Mouse (Mus musculus) heart, postnatal 10 days (tissue): ENCODE measurements around the gene Rab21. TPM values are rescaled to one million over a fixed set of nuclear protein-coding genes. Genes with fewer than 3 reads are reported as not detected.
A peak's percentile ranks its signal among the peaks of the same experiment; 100 is the strongest.

Experiments
- DNase-seq, 2 experiments: peaks; one replicate each; pipeline ENCODE4 v3.0.0; 2021
- intact Hi-C: fragments of 180-260 bp; cut with DNase I; formaldehyde crosslinking; loops from one replicate; pipeline ENCODE4 v1.15.1; 2025
- total RNA-seq, 2 experiments: library from RNA; stranded (reverse); gene quantifications; 2 replicates each; pipeline ENCODE4 v1.2.3; 2021

Rab21 gene
- total RNA-seq, 2 experiments from 2014 or later = 67.8 to 68.6 TPM

GRCm38 (mm10) chr10:115293946-115294345, 21.4 kb downstream of the Rab21 start:
- DNase-seq = no peak
- intact Hi-C loops = no loop called here

DNA sequence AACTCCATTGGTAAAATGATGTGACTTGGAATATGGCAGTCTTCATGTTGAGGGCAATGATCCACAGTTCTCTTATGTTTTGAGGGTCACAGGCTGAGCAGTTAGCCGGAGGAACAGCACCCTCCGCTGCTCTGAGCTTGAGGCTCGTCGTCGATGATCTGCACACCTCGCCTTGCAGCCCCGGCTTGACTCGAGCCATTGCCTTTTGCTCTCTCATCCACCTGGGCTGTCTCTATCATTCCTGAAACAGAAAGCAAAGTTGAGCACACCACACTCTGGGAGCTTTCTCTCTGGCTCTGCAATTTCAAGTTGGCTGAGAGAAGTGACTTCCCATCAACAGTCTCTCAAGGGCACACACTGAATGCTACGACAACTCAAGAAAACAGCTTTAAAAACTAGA, 24.7 kb downstream of the Rab21 start:
- intact Hi-C loops = no loop called here
- DNase-seq = no peak

GRCm38 (mm10) chr10:115288856-115289255, 26.5 kb downstream of the Rab21 start:
- no peak for DNase-seq
- intact Hi-C loops = no loop called here

DNA sequence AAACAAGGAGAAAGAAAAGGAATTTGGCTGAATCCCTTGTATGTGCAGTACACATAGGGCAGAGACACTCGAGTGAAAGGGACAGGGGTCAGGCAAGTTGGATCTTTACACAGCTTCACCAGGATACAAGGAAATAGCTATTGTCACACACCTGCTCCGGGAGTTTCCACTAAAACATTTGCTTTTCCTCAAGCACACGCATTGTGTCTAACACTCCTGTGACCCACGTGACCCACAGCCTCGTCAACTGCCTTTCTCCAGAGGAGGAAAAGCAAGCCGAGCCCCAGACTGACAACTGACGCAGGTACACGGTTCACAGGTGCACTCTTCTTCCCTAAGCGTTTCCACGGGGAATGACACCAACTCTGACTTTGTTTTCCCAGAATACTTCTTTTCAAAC, 31.2 kb downstream of the Rab21 start:
- no peak for DNase-seq

GRCm38 (mm10) chr10:115281381-115281780, 34.0 kb downstream of the Rab21 start:
- intact Hi-C loops = no loop called here
- no peak for DNase-seq

More for the DNA sequence above, 31.2 kb downstream of the Rab21 start:
- intact Hi-C loops = no loop called here

- no peak for DNase-seq
- intact Hi-C loops = no loop called here
Measured at GRCm38 (mm10) chr10:115271649-115272048, 43.7 kb downstream of the Rab21 start.

- intact Hi-C loops = no loop called here
- DNase-seq = no peak
Measured at GRCm38 (mm10) chr10:115270612-115271390, 44.6 kb downstream of the Rab21 start.

DNA sequence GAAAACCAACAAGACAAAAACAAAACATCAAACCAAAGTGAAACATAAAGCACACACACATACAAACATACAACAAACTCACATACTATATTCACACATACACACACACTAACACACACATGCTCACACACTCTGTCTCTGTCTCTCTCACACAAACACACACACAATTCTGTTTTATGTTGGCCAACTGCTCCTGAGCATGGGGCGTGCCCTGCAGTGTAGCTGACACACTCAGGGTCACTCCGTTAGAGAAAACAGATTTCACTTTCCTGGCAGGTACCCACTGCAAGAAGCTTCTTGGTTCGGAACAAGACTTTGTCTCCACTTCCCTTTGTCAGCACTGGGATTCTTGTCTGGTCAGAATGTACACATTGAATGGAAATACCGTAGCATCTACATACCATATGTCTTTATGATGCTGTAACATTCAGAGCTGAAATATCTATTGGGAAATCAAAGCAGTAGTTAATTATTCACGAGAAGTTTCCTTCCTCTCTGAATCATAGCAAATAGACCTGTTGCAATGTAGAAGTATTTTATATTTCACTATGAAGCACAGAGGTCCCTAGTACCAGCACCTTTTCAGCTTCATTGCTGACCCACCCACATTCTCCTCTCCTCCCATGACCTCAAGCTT, 52.4 kb downstream of the Rab21 start:
- intact Hi-C loops = no loop called here
- no peak for DNase-seq

GRCm38 (mm10) chr10:115262261-115262660, 53.1 kb downstream of the Rab21 start:
- intact Hi-C loops = no loop called here

GRCm38 (mm10) chr10:115261428-115261827, 54.0 kb downstream of the Rab21 start:
- intact Hi-C loops = no loop called here
- DNase-seq = no peak

More at GRCm38 (mm10) chr10:115262261-115262660, 53.1 kb downstream of the Rab21 start:
- DNase-seq = no peak

DNA sequence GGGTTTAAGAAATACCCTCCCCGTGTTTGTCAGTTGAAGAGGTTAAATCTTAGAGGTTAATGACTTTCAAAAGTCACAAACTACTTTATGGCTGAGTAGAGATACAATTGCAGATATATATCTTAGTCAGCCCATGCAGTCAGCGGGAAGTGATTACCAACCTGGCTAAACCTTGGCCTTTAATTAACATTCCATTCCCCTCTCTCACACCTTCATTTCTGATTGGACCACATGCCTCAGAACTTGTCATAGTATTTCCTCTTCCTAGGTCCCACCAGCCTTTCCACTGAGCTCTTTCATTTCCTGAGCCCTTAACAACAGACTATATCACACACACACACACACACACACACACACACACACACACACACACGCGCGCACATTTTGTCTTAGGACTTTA, 59.2 kb downstream of the Rab21 start:
- intact Hi-C loops = no loop called here

DNA sequence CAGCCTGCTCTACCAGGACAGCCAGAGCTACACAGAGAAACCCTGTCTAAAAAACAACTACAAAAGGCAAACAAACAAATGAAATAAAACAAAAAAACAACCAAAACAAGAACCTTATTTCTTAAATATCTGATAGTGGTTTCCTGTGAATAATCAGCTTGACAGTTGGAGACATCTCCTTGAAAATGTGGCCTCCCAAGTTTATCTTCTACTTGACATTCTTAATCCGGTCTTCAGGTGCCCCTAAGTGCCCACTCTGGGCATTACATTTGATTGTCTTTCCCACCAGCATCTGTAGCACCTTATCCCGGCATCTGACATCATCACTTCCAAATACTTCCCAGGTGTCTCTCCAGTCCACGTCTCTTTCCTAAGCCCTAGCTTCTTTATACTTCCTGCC, 61.9 kb downstream of the Rab21 start:
- DNase-seq = no peak
- intact Hi-C loops = loop anchor here (5.0 kb wide), 1 partner anchor 59 kb away; no protein-coding TSS in a partner anchor

More for the DNA sequence above, 59.2 kb downstream of the Rab21 start:
- DNase-seq = no peak

DNA sequence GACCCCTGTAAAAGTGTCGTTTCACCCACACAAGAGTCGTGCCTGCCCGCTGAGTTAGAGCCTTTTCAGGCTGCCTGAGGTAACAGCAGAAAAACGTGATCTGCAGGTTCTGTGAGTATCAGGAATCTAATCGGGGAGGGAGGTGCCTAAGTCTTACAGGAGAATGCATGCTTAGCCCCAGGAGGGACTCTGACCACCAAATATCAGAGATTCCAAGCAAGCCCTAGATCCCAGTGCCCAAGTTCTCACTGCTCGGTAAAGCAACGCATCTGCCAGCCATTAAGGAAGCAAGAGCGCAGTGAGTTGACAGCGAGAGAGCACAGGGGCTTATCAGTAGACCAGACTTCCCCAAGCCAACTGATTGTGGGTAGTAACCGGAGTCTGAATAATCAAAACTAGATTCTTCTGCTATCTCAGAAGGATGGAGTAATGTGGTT, 63.1 kb downstream of the Rab21 start:
- intact Hi-C loops = loop anchor here (5.0 kb wide), 1 partner anchor 60 kb away; no protein-coding TSS in a partner anchor
- DNase-seq = peak; percentile 19 to 29

- intact Hi-C loops = loop anchor here (5.0 kb wide), 1 partner anchor 61 kb away; no protein-coding TSS in a partner anchor
- DNase-seq = peak; percentile 98 to 99
Measured at GRCm38 (mm10) chr10:115251088-115251934, 64.1 kb downstream of the Rab21 start, which contains the start of gene Tbc1d15. Gene Tbc1d15, minus strand, starts transcription at chr10:115251467.

GRCm38 (mm10) chr10:115250235-115251087, 64.9 kb downstream of the Rab21 start:
- peak; percentile 16 to 17 for DNase-seq
- intact Hi-C loops = loop anchor here (5.0 kb wide), 1 partner anchor 62 kb away; no protein-coding TSS in a partner anchor

GRCm38 (mm10) chr10:115248041-115248440, 67.4 kb downstream of the Rab21 start:
- intact Hi-C loops = loop anchor here (10.0 kb wide), 1 partner anchor 137 kb away; the partner anchor contains the start of genes Thap2 and Zfc3h1

DNA sequence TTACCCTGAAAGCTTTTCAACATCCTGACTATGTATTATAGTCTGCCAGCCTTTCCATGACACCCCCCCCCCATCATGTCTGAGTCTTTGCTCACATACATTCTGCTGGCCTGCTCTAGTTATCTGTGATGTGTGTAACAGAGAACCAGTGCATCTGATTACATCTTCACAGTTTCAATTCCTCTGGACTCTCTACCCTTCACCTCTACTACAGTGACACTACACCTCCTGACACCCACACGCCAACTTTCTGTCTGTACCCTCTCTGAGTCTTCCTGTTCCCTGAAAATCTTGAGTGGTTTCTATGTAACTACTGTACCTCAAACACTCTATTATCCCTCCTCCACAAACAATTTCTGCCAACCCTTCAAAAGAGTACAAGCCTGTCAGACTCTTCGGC, 69.9 kb downstream of the Rab21 start:
- DNase-seq = no peak
- intact Hi-C loops = loop anchor here (10.0 kb wide), 1 partner anchor 139 kb away; the partner anchor contains the start of genes Thap2 and Zfc3h1

More at GRCm38 (mm10) chr10:115248041-115248440, 67.4 kb downstream of the Rab21 start:
- no peak for DNase-seq

DNA sequence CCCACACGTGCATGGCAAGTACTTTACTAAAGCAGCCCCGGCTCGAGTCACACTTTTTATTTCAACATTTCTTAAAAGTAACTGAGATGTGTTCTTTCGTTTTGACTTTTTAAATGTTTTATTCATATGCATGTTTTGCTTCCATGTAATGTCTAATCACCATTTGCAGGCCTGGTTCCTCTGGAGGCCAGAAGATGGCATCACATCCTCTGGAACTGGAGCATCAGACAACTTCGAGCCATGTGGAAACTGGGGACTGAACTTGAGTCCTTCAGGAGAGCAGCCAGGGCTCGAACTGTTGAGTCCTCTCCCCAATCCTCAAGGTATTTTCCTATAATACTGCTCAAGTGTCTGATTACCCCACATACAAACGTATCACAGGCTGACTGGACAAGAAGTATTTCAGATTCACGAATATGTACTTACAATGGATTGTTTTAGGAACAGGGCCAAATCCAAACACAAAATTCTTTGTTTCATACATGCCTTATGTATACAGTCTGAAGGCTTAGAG, 74.3 kb downstream of the Rab21 start:
- intact Hi-C loops = loop anchor here (10.0 kb wide), 1 partner anchor 144 kb away; the partner anchor contains the start of genes Thap2 and Zfc3h1

DNA sequence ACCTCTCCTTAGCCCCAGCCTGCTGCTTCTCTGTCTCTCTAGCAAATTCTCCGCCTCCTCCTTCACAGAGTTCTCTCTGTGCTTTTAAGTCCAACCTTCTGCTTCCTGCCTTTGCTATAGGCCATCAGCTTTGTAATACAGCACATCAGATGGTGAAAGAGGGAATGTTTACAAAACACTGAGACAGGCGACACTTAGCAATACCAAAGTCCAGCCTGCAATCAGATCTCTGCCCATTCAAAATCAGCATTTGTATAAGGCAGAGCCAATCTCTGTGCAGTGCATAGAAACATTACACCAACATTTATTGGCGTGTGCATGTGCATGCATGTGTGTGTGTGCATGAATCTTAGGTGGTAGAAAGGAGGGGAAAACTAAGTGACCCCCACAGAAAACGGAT, 77.5 kb downstream of the Rab21 start:
- intact Hi-C loops = no loop called here
- no peak for DNase-seq

More for the DNA sequence above, 74.3 kb downstream of the Rab21 start:
- DNase-seq = peak; percentile 11 to 12
